Mouse (Mus musculus) limb, embryonic 14.5 days (tissue): Measurements from ENCODE around the gene Sh3bp1. TPM values are rescaled to one million over a fixed set of nuclear protein-coding genes. Genes with fewer than 3 reads are reported as not detected.

Experiments
- ATAC-seq: fragments of 200-750 bp; cut with Nextera tagmentation; 2 replicates; pipeline ENCODE4 v1.8.0; 2017; ENCODE audit warnings: low read depth, moderate number of reproducible peaks, moderate TSS enrichment; ENCODE audit not compliant: low FRiP score
- DNase-seq: peaks from one replicate; pipeline ENCODE4 v3.0.0-alpha.2; 2015; ENCODE audit warnings: low spot score
- H3K27ac ChIP-seq: fragments of 300-500 bp; sonication (generic); replicated peaks from 2 replicates; pipeline ENCODE4 v1.5.1; 2014; ENCODE audit warnings: low read depth, mild to moderate bottlenecking, low read length, moderate library complexity, mixed read lengths
- H3K27me3 ChIP-seq: fragments of 300-500 bp; sonication (generic); 2 replicates; pipeline ENCODE4 v1.6.1; 2014; ENCODE audit warnings: low read length, mixed read lengths; ENCODE audit not compliant: control insufficient read depth, insufficient read depth
- H3K36me3 ChIP-seq: fragments of 300-500 bp; sonication (generic); 2 replicates; pipeline ENCODE4 v1.6.1; 2014; ENCODE audit warnings: mild to moderate bottlenecking, low read length, moderate library complexity, mixed read lengths; ENCODE audit not compliant: control insufficient read depth, insufficient read depth
- H3K4me1 ChIP-seq: fragments of 300-500 bp; sonication (generic); 2 replicates; pipeline ENCODE4 v1.6.1; 2014; ENCODE audit warnings: antibody characterized with exemption, low read length, mixed read lengths; ENCODE audit not compliant: control insufficient read depth, insufficient read depth
- H3K4me2 ChIP-seq: fragments of 300-500 bp; sonication (generic); replicated peaks from 2 replicates; pipeline ENCODE4 v1.6.1; 2014; ENCODE audit warnings: low read depth, mild to moderate bottlenecking, low read length, moderate library complexity; ENCODE audit not compliant: severe bottlenecking
- H3K4me3 ChIP-seq: fragments of 300-500 bp; sonication (generic); replicated peaks from 2 replicates; pipeline ENCODE4 v1.5.1; 2014; ENCODE audit warnings: low read length
- H3K9ac ChIP-seq: fragments of 300-500 bp; sonication (generic); 2 replicates; pipeline ENCODE4 v1.6.1; 2014; ENCODE audit warnings: mild to moderate bottlenecking, low read depth, low read length, moderate library complexity; ENCODE audit not compliant: severe bottlenecking
- H3K9me3 ChIP-seq: fragments of 300-500 bp; sonication (generic); 2 replicates; pipeline ENCODE4 v1.6.1; 2016; ENCODE audit warnings: low read length; ENCODE audit not compliant: control insufficient read depth
- POLR2A ChIP-seq: fragments of 200-500 bp; IDR thresholded peaks from 2 replicates; pipeline ENCODE4 v1.8.0; 2012; ENCODE audit warnings: inconsistent platforms, mild to moderate bottlenecking, moderate library complexity, borderline replicate concordance; ENCODE audit not compliant: insufficient read depth, insufficient read length; ENCODE audit errors: extremely low read depth
- whole genome bisulfite sequencing: fragments of 180-500 bp; shearing (Covaris S2); extraction: QIAGEN DNeasy Blood & Tissue Kit; methylation state at CpG from one replicate; pipeline ENCODE4 v1.1.7; 2014; 5-methylcytosine and 5-hydroxymethylcytosine counted together
- polyA plus RNA-seq, 2 experiments: library from polyadenylated mRNA; depleted of rRNA in 1 of 2; stranded (reverse) in 1 of 2; unstranded in 1 of 2; fragments of >200 nt; fragmentation: Nextera tagmentation in 1 of 2; extraction: Ambion mirVana in 1 of 2; gene quantifications; 2 replicates each; pipeline versions ENCODE4 v1.2.1 to v1.2.3; 2012 to 2014

The Sh3bp1 gene
- polyA plus RNA-seq, 2 experiments: 51.7 to 127 TPM

DNA sequence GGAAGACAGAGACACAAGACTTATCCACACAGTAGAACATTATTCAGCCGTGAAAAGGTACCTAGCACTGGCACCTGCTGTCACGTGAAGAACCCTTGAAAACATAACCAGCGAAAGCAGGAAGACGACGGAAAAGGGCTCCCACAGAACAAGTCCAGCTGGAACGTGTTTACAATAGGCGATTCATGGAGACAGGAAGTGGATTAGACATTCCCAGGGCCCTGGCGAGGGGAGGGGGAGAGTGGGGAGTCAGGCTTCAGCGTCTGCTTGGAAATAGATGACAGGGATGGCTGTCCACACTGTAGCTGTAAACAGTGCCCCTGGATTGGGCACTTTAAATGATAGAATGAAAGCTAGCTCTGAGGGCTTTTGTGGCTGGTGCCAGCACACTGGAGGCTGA lies 31.2 kb upstream of the Sh3bp1 start:
- TF ChIP-seq POLR2A: no peak
- H3K27me3 ChIP-seq: no peaks in the 10 kb centered on the region
- WGBS: 13% methylated on average over 9 of the region's 9 CpGs
- H3K9ac ChIP-seq: no peak overlapping the region
- no peak overlapping the region for H3K27ac ChIP-seq
- H3K4me2 ChIP-seq: no peak overlapping the region
- 0 out of 2 replicates have a peak, but pooled peaks have one; percentile 28 for ATAC-seq
- H3K4me3 ChIP-seq: no peak overlapping the region
- no peaks in the 10 kb centered on the region for H3K36me3 ChIP-seq
- peak; percentile 50 for DNase-seq
- H3K9me3 ChIP-seq: no peaks in the 10 kb centered on the region
- H3K4me1 ChIP-seq: peaks cover 8% of the 10 kb centered on the region; the same call in 1 of the 2 replicates

DNA sequence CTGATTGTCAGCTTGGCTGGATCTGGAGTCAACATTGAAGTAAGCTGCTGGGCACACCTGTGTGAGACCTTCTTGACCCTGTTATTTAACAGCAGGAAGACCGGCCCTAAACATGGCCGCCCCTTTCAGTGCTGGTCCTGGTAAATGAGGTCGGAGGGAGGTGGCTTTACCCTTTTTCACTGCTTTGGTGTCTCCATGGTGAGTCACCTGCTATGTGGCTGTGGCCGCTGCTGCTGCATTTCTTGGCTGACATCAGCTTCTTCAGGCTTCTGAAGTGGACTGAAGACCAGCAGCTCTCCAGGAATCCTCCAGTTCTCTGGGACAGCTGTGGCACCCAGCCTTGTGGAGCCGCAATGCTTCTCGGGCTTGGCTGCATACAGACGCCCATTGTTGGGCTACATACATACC lies 30.7 kb upstream of the Sh3bp1 start:
- DNase-seq: no peak
- Histone ChIP-seq H3K27ac (0 out of 2 replicates have a peak overlapping the region, but pooled peaks have one; percentile 58), H3K4me1 (peaks cover 3% of the 10 kb centered on the region; the same call in 1 of the 2 replicates), H3K4me2 (no peak overlapping the region), H3K9me3 (no peaks in the 10 kb centered on the region), H3K27me3 (no peaks in the 10 kb centered on the region), H3K9ac (no peak overlapping the region), H3K36me3 (no peaks in the 10 kb centered on the region), H3K4me3 (no peak overlapping the region)
- WGBS: 52% methylated on average over 7 of the region's 7 CpGs
- no peak for TF ChIP-seq POLR2A
- no peak for ATAC-seq

- TF ChIP-seq POLR2A: no peak
- Histone ChIP-seq H3K4me2 (no peak overlapping the region), H3K27me3 (no peaks in the 10 kb centered on the region), H3K27ac (no peak overlapping the region), H3K9ac (no peak overlapping the region), H3K4me3 (no peak overlapping the region), H3K4me1 (no peaks in the 10 kb centered on the region), H3K36me3 (no peaks in the 10 kb centered on the region), H3K9me3 (no peaks in the 10 kb centered on the region)
- peak; percentile 64 for DNase-seq
- 29% methylated on average over 6 of the region's 6 CpGs for WGBS
- ATAC-seq: no peak
Observed at GRCm38 (mm10) chr15:78869775-78870174, 29.8 kb upstream of the Sh3bp1 start.

DNA sequence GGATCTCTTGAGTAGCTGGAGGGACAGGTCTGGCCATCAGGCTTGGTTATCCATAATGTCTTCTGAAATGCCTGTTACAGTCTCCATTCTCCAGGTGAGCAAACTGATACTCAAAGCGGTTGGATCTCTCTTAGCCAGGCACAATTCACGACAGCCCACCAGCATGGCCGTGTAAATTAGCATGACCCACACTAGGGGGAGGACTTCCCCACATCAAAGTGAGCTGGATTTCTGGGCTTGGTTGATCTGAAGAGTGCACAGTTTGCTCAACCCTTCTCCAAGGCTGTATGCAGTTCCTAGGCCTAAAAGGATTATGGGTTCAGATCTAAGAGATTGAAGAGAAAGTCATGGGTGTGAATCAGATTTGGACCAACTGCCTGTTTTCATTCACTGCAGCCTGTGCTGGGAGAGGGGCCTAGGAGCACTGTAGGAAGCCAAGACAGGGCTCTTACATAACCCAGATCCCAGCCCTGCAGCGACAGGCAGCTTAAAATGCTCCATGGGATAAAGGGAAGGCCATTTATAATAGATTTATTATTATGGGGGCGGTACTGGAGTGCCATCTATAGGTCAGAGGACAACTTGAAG lies 27.5 kb upstream of the Sh3bp1 start:
- H3K9me3 ChIP-seq: no peaks in the 10 kb centered on the region
- ATAC-seq: no peak
- H3K36me3 ChIP-seq: no peaks in the 10 kb centered on the region
- no peak for DNase-seq
- no peak overlapping the region for H3K27ac ChIP-seq
- no peak overlapping the region for H3K4me2 ChIP-seq
- peaks cover 11% of the 10 kb centered on the region for H3K4me1 ChIP-seq
- no peak overlapping the region for H3K9ac ChIP-seq
- no peak for TF ChIP-seq POLR2A
- H3K27me3 ChIP-seq: no peaks in the 10 kb centered on the region
- 53% methylated on average over 5 of the region's 5 CpGs for whole genome bisulfite sequencing
- H3K4me3 ChIP-seq: no peak overlapping the region

DNA sequence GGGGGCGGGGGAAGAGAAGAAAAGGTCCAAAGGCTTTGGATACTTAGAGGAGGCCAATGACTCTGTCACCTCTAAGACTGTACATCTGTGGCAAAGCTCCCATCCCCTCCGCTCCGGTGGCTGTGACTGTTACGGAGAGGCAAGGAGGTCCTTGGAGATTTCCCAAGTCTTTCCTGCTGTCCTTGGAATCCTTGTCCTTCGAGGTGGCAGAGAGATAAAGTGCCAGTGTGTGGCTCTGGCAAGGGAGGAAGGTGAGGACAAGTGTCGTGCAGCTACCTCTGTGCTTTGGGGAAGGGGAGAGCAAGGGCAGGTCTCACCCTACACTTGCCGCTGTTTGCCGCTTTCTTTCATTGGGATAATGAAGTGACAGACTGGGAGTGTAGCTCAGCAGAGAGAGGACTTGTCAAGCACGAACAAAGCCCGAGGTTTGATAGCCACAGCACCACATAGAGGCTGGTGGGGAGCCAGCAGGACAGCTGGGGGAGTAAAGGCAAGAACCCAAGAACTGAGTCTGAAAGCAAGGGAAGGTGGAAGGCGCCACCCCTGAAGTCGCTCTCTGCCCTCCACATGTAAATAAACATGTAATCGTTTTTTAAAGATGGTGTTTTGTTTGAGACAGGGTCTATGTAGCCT lies 25.6 kb upstream of the Sh3bp1 start:
- WGBS: 56% methylated on average over 13 of the region's 13 CpGs
- Histone ChIP-seq H3K4me2 (no peak overlapping the region), H3K4me1 (peaks cover 16% of the 10 kb centered on the region), H3K27ac (no peak overlapping the region), H3K9ac (no peak overlapping the region), H3K4me3 (no peak overlapping the region), H3K27me3 (no peaks in the 10 kb centered on the region), H3K9me3 (no peaks in the 10 kb centered on the region), H3K36me3 (no peaks in the 10 kb centered on the region)
- ATAC-seq (no peak), DNase-seq (no peak)
- no peak for TF ChIP-seq POLR2A

DNA sequence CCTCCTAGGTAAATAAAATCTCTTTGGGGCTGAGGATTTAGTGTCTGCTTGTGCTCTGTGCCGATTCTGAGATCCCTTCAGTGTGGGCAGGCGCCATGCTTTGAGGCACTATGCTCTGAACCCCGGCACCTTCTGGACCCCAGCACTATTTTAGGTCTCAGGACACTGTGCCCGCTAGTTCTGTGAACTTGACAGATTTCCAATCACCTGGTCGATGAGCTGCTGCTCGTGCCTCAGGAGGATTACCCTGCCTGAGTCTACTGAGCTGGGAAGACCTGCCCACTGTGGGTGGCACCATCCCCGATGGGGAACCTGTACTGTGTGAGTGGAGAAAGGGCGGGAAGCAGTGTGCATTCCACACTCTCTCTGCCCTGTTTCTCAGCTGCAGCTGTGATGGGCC lies 24.6 kb upstream of the Sh3bp1 start:
- Histone ChIP-seq H3K9me3 (no peaks in the 10 kb centered on the region), H3K27me3 (no peaks in the 10 kb centered on the region), H3K36me3 (0 out of 2 replicates have a peak, but pooled peaks cover 3% of the 10 kb centered on the region), H3K4me1 (peaks cover 21% of the 10 kb centered on the region), H3K27ac (no peak overlapping the region), H3K9ac (no peak overlapping the region), H3K4me2 (no peak overlapping the region), H3K4me3 (no peak overlapping the region)
- no peak for DNase-seq
- TF ChIP-seq POLR2A: no peak
- no peak for ATAC-seq
- 69% methylated on average over 8 of the region's 8 CpGs for WGBS
